Mouse (Mus musculus) erythroblast, adult 5-6 weeks (primary cell): Measurements from ENCODE around the gene Itgb6. TPM values are rescaled to one million over a fixed set of nuclear protein-coding genes. Genes with fewer than 3 reads are reported as not detected.

Experiments
- ATAC-seq: replicated peaks from 2 replicates; pipeline ENCODE4 v1.8.0; 2016; ENCODE audit warnings: moderate number of reproducible peaks, mild to moderate bottlenecking, moderate TSS enrichment, inconsistent platforms; ENCODE audit not compliant: poor library complexity, low FRiP score, severe bottlenecking
- total RNA-seq, 2 experiments: library from RNA; stranded (forward) in 1 of 2; stranded (reverse) in 1 of 2; fragments of 150-400 nt in 1 of 2; fragments of 200-764, 138-1000 nt in 1 of 2; gene quantifications; 2 replicates each; pipeline versions ENCODE4 v1.2.3 to v1.2.4; 2015 to 2017; ENCODE audit warnings: low replicate concordance in 2 of 2

The Itgb6 gene
- total RNA-seq, 2 experiments from 2014 or later, result not detected

- ATAC-seq, result no peak
Observed at GRCm38 (mm10) chr2:60685973-60686372, 36.5 kb downstream of the Itgb6 start.

GRCm38 (mm10) chr2:60684168-60684567, 38.3 kb downstream of the Itgb6 start:
- ATAC-seq, result no peak

GRCm38 (mm10) chr2:60682554-60682953, 39.9 kb downstream of the Itgb6 start:
- no peak for ATAC-seq

- no peak for ATAC-seq
Observed at GRCm38 (mm10) chr2:60674413-60674812, 48.0 kb downstream of the Itgb6 start.

- no peak for ATAC-seq
Observed at GRCm38 (mm10) chr2:60672973-60673954, 49.2 kb downstream of the Itgb6 start.

- ATAC-seq, result no peak
Observed at GRCm38 (mm10) chr2:60671215-60671614, 51.2 kb downstream of the Itgb6 start.

GRCm38 (mm10) chr2:60663071-60663470, 59.4 kb downstream of the Itgb6 start:
- ATAC-seq, result no peak

GRCm38 (mm10) chr2:60659993-60660392, 62.5 kb downstream of the Itgb6 start:
- ATAC-seq, result no peak

GRCm38 (mm10) chr2:60658992-60659391, 63.5 kb downstream of the Itgb6 start:
- ATAC-seq, result no peak

GRCm38 (mm10) chr2:60654828-60655227, 67.6 kb downstream of the Itgb6 start:
- ATAC-seq, result no peak

- no peak for ATAC-seq
Observed at GRCm38 (mm10) chr2:60650155-60650554, 72.3 kb downstream of the Itgb6 start.

GRCm38 (mm10) chr2:60647650-60648049, 74.8 kb downstream of the Itgb6 start:
- ATAC-seq, result no peak

- no peak for ATAC-seq
Observed at GRCm38 (mm10) chr2:60646583-60646982, 75.9 kb downstream of the Itgb6 start.

- no peak for ATAC-seq
Observed at GRCm38 (mm10) chr2:60643406-60643805, 79.0 kb downstream of the Itgb6 start.

GRCm38 (mm10) chr2:60642606-60643005, 79.8 kb downstream of the Itgb6 start:
- no peak for ATAC-seq

- ATAC-seq, result no peak
Observed at GRCm38 (mm10) chr2:60640342-60640672, 82.1 kb downstream of the Itgb6 start.

- no peak for ATAC-seq
Observed at GRCm38 (mm10) chr2:60639617-60640341, 82.7 kb downstream of the Itgb6 start.

- no peak for ATAC-seq
Observed at GRCm38 (mm10) chr2:60636910-60637761, 85.3 kb downstream of the Itgb6 start.

- ATAC-seq, result no peak
Observed at GRCm38 (mm10) chr2:60636481-60636880, 86.0 kb downstream of the Itgb6 start.

- no peak for ATAC-seq
Observed at GRCm38 (mm10) chr2:60636038-60636437, 86.4 kb downstream of the Itgb6 start.
